In the genomic region with DNA sequence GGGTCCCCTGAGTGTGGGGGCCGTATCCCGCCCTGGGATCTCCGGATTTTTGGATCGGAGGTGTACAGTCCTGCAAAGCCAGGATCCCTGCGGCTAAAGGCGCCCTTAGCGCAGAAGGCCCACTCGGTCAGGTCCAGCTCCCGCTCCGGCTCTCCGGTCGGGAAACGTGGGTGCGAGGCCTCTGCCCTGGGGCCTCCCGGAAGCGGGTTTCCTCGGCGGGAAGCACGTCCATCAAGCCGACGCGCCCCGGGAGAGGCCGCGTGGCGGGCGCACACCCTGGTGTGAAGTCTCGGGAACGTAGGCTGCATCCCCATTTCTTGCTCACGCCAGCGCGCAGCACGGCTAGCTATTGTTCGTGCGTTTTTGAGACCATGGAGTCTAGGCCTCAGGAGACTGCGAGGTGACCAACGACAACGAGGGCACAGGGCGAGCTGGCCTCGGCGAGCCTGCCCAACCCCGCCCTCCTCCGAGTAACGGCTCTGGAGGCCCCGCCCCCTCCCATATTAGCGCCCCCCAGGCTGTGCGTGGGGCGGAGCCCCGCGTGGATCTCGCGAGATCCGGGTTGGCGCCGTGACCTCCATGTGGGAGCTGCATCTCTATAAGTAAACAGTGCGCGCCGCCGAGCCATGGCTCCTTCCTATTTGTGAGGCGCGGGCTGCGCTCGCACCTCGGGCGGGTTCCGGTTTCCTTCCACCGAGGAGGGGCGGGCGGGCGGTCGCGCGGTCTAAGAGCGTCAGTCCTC, we compare ENCODE assay signal across 8 mouse cellular contexts. TPM values are rescaled to one million over a fixed set of nuclear protein-coding genes. Genes with fewer than 3 reads are reported as not detected.
A peak's percentile ranks its signal among the peaks of the same experiment; 100 is the strongest.
DNase-seq lines count a peak whose midpoint lies in the region; ATAC-seq and TF ChIP-seq lines count a peak whose summit lies in the region.

A gene (plus strand): TSS at position 620 of the 742 bp plus-strand sequence.

- H3K4me1 ChIP-seq in hindbrain, embryonic 13.5 days (replicated peaks) = peaks cover 43% of the 10 kb centered on the region

- no peaks in the 10 kb centered on the region for H3K36me3 ChIP-seq in hindbrain, embryonic 13.5 days

- DNase-seq in Patski (ENCODE audit: low read depth, low spot score) = peak; percentile 34
- peak; percentile 98 for DNase-seq in cerebellum, postnatal 14 days
- peak; percentile 91 to 93 for DNase-seq in frontal cortex, postnatal 14 days (ENCODE audit: low spot score in 2 of 2)
- DNase-seq in layer of hippocampus, postnatal 25 days (ENCODE audit: extremely low spot score in 1 of 2, low spot score in 1 of 2) = peak; percentile 90 to 94
- peak; percentile 96 for DNase-seq in lung, postnatal 25 days (ENCODE audit: low spot score)
- peak; percentile 98 for DNase-seq in retina, embryonic 14.5 days (ENCODE audit: low spot score)
- peak; percentile 98 for DNase-seq in thymus, postnatal 4 days

- CTCF ChIA-PET in Patski (lab: Charles Lee) = no interaction called here

- in situ Hi-C loops in Patski (cut with MboI; ENCODE audit: low pct_unique_long_range_greater_than_20kb) = no loop called here

- WGBS in hindbrain, embryonic 13.5 days = 1% methylated on average over 74 of the region's 74 CpGs

- H3K9ac ChIP-seq in hindbrain, embryonic 13.5 days = peak within 1 kb of the TSS; percentile 100

- H3K4me2 ChIP-seq in hindbrain, embryonic 13.5 days = peak within 1 kb of the TSS; percentile 82

- H3K27ac ChIP-seq in hindbrain, embryonic 13.5 days = peak within 1 kb of the TSS; percentile 96

- no peaks in the 10 kb centered on the region for H3K27me3 ChIP-seq in Patski
- H3K27me3 ChIP-seq in hindbrain, embryonic 13.5 days = no peaks in the 10 kb centered on the region

- no peak for TF ChIP-seq CTCF in Patski (IDR thresholded peaks at IDR 0.05)

- no peaks in the 10 kb centered on the region for H3K9me3 ChIP-seq in hindbrain, embryonic 13.5 days

- POLR2A ChIA-PET in Patski (lab: Charles Lee) = interaction anchor here (0.6 kb wide), 1 partner anchor 193 kb away, joined by 5 read pairs; no protein-coding TSS in a partner anchor

- ATAC-seq in Patski = peak; percentile 90
- peak; percentile 97 for ATAC-seq in hindbrain, embryonic 13.5 days (ENCODE audit: low FRiP score)

- peak within 1 kb of the TSS; percentile 100 for H3K4me3 ChIP-seq in hindbrain, embryonic 13.5 days

RNA-seq across cellular contexts. Expression of the gene that starts here (rescaled TPM):
- polyA plus RNA-seq in Patski (2021) = 65.1 TPM
- polyA plus RNA-seq in hindbrain, embryonic 13.5 days (2015; fragmentation: Nextera tagmentation; extraction: Ambion mirVana) = 60.5 TPM in 2 replicates
- 10 to 100 TPM; 61.8 to 62.1 TPM for total RNA-seq in layer of hippocampus, postnatal 25 days (2021)

Comparison
In these comparisons a context has a peak if more than half of its experiments do, and no peak if none do; other contexts are left out.
1. Peak in every context shown above with its lines: DNase-seq, ATAC-seq, H3K4me3 ChIP-seq and H3K27ac ChIP-seq.
2. DNase-seq: peak in every context shown above with its lines; median percentile 98 in cerebellum, postnatal 14 days; 98 in retina, embryonic 14.5 days; 98 in thymus, postnatal 4 days; 96 in lung, postnatal 25 days; 92 in frontal cortex, postnatal 14 days; 92 in layer of hippocampus, postnatal 25 days; 34 in Patski.